Mouse (Mus musculus): ENCODE results near the gene Sorcs3.

Gene Sorcs3

DNA sequence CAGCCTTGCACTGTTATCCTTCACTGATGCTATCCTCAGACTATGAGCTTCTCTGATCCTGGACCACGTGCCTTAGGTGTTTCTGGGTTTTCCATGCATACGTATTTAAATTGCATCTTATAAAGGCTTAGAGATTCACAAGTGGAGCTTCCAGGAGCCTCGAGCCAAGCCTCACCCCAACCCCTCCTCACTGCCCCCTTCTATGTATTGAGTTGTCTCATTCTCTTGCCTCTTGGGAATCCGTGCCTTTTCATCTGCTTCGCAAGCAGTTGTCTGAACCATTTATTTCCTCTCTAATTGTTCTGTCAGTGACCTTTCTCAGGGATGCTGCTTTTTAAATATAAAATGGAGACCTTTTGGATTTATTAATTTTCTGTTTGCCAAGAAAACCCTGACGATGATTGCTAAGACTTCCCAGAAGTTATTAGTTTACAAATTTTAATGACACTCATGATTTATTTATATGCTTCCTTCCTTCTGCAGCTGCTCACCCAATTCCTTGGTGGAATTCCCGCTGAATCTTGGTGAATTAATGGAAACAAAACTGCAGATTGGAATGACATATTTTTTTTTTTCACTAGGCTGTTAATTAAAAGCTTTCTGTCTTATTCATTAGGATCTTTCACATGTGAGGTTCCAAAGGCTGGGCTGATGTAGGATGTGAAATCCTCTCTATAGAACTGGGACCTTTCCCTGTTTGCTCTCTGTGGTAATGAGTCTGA, 199.1 kb downstream of the Sorcs3 start:
- DNase-seq = no peak

DNA sequence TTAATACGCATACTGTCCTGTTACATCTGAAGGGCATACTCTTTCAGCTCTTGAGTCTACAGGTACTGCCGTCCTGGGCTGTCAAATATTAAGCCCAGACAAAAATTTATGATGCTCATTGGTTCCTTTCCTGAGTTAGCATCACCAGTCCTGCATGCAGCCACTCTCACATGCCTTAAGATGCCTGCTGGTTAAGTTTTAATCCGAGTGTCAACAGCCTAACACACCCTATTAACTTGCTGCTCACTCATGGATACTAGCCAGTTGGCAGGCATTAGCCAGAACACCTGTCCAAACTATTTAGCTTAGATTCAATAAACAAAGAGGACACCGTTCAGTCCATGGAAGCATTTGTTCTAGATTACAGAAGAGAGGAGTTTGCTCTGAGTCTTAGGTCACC, 202.4 kb downstream of the Sorcs3 start:
- DNase-seq = no peak

DNA sequence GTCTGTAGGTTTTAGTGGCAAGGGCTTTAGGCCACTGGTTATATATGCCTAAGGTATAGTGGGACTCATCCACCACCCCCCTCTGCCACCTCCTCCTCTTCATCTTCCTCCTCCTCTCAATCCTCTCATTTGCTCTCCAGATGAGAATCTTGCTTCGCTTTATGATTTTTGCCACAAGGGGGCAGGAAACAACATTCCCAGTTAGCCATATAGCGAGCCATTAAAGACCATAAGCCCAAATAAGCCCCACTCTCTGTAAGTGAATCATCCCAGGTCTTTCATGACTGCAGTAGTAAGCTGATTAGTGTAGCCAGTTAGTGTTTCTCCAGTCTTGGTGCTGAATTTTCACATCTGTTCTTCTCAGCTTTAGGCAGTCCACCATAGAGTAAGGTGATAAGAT, 205.5 kb downstream of the Sorcs3 start:
- no peak for DNase-seq

DNA sequence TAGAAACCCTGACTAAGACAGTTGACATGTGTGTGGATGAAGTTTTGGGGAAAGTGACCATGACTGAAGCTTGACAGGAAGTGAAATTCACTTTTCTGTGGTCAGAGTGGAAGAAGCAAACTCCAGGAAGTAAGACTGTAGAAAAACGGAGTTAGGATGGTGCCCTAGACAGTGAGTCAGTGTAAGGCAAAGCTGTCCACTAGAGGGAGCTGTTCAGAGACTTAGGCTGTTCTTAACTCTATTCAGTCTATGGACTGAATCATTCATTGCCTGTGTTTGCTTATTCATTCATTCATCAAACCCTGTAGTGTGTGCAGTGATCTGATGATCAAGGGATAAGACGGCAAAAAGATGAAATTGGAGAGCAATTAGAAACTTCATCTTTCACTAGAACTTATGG, 208.0 kb downstream of the Sorcs3 start:
- peak; percentile 25 for DNase-seq

DNA sequence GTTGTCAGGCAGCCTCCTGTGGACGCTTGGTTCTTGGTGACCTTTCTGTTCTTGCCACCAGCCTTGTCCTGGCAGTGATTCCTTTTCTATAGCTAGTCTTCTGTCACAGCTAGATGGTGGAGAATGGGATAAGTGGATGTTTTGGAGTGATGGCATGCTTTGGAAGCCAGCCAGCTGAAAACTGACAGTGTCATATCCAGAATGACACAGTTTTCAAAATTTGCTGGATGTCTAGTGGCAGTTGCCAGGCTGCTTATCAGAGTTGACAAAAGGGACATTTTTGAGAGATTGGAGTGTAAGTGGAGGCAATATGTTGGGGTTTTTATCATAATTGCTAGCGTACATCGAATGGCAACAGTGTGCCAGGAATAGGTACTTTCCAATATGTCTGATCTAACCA, 212.5 kb downstream of the Sorcs3 start:
- DNase-seq = peak; percentile 24

DNA sequence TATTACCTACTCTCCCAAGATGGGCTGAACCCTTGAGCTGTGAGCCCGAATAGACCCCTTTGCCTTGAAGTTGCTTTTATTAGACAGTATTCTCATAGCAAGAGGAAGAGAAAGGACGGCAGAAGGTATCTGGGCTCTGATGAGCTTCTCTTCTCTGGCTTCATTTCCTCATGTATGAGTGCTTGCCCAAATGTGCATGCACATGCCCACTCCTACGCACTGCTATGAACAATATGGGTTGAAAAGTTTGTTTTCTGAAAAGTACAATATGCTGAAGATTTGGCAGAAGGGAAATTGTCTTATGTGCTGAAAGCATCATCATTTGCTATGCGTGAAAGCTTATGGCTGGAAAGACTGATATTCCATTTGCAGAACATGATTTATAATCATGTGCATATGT, 223.4 kb downstream of the Sorcs3 start:
- DNase-seq = no peak

DNA sequence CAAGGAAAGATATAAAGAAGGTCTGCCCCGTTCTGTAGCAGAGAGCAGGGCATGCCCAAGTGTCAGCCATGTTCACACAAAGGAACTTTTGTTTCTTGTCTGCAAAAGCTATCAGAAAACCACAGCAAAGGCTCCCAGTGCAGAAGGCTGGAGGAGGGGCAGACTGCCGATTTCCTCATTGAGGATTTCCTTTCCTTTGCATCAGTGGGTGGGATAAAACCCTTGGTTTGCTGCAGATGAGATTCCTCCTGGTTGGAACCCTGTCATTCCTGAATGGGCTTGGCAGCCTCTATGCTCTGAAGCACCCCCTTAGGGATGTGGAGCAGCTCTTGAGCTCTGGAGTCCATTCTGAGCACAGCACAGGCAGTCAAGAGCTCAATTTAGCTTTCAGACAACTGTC, 223.9 kb downstream of the Sorcs3 start:
- DNase-seq = no peak

DNA sequence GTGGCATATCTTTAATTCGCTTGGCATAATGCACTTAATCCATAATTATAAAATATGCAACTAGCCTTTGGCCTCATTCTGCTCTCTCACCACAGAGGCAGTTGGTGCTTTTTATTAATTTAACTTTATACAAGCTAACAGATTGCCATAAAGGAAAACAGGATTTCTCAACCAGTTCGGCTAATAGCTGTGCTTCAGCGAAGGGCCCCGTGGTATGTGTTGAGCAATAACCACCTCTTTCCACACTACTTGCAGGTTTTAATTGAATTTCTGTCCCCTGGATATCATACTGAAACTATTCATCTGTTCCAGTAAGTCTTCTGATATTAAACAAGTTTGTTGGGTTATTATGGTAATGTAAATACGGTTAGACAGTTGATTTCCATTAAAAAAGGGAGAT, 224.5 kb downstream of the Sorcs3 start:
- no peak for DNase-seq

DNA sequence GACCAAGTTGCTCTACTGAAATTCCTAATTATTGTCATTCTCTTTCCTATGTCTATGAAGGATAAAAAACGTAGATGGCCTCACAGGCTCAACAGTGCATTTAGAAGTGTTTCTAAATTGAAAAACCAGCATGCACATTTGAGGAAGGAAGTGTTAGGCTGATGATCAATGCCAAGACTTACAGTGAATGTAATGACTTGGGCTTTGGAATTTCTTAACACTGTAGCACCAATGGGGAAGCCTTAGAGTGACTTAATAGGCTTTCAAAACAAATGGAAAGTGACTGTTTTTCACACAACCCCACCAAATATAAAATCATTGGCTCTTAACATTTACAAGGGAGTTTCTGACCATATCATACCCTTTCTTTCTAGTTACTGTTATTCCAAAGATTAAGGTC, 232.6 kb downstream of the Sorcs3 start:
- DNase-seq = no peak

DNA sequence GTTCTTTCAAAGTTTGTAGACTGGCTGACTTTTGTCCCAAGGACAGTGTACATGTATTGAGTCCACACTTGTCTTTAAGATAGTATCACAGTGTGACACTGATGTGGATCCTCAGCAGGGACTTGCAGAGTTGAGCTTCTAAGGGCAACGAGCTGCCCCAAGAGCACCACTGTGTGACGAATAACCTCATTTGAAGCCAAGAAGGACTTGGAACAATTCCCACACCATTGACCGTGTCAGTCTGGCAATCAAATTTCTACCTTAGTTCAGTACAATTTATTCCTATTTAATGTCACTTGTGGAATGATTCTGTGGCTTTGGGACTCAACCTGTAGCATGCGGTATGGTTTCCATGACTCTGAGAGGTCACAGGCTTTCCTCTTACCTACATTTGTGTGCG, 255.3 kb downstream of the Sorcs3 start:
- no peak for DNase-seq

DNA sequence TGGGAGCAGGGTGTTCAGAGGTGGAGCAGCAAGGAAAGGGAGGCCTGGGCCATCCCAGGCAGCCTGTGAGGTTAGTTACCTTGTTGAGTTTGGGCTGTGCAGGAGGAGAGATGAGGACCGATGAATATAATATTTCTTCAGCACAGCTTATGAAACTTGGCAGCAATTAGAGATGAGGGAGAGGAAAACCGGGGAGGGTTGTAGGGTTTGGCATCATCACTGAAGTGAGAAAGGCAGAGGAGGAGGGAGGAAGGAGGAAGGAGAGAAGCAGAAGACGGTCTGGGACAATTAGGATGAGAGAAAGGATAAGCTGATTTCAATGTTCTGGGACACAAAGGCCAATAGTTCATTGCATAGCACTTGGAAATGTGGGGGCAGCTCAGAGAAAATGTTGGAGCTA, 256.6 kb downstream of the Sorcs3 start:
- peak; percentile 58 for DNase-seq

DNA sequence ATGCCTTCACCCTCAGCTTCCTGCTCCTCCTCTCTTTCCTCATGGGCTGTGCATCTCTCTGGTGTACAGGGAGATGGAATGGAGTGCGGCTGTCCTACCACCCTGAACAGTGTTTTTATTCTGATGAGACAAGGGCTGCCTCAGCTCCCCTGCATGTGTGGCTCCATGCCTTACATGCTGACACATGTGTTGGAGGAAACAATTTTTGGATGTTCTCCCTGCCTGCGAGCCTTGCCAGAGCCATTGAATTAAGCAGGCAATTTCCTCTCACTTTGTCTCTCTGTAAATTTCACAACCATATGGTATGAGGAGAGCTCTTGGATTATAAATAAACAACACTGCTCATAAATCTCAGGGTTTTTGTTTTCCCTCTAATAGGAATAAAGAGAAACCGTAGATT, 257.7 kb downstream of the Sorcs3 start:
- peak; percentile 82 for DNase-seq

DNA sequence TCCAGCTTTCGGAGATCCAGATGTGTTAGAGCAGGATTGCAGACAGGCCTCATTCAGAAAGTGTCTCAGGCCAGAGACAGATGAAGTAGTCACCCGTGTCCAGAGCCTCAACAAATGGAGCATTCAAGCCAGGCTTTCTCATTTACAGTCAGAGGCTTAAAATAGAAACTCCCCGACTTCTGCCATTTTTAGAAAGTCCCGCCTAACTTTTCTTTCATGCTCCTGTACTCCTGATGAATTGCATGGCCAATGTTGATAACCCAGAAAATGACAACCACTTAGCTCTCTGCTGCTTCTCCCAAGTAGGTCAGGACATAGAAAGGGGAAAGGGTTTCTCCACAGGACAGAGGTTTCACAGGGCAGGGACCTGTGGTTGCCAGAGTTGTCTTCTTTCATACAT, 261.6 kb downstream of the Sorcs3 start:
- DNase-seq = peak; percentile 79

DNA sequence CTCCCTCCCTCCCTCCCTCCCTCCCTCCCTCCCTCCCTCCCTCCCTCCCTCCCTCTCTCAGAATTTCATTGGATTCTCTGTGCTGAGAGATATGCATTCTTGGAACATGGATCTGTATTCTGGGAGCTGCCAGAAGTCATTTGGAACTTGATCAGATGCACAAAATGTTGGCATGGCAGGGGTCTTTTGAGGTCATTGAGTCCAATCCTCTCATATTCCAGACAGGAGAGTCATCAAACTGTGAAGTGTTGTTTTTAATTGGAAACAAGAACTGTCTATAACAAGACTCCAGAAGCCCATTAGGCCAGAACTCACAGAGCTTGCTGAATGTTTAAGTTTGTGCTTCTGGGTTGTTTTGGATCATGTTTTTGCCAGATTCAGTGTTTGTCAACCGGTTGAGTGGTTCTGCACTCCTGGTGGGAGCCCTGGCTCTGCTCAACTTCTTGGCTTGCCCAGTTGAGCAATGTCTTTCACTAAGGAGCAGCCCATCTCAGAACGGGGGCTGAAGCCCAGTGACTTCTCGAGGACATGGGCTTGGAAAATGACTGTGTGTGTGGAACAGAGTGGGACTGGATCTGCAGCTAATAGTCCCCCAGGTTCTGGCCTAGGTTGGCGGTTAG, 264.1 kb downstream of the Sorcs3 start:
- peak; percentile 72 for DNase-seq

DNA sequence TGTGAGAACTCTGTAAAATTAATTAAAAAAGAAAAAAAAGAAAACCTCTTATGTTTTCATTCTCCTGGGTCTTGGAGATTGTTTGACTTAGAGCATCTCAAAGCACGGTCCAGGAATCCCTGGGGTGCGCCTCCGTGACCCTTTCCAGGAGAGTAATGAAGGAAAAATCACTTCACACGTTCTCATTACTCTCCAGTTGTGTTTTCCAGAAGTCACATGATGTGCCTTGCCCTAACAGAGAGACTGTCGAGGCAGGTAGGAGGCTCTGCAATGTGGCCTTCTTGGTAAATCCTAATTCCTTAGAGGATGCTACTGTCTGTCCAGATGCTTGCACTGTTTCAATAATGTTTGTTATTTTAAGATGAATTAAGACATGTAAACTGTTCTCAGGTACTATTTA, 266.1 kb downstream of the Sorcs3 start:
- peak; percentile 56 for DNase-seq

DNA sequence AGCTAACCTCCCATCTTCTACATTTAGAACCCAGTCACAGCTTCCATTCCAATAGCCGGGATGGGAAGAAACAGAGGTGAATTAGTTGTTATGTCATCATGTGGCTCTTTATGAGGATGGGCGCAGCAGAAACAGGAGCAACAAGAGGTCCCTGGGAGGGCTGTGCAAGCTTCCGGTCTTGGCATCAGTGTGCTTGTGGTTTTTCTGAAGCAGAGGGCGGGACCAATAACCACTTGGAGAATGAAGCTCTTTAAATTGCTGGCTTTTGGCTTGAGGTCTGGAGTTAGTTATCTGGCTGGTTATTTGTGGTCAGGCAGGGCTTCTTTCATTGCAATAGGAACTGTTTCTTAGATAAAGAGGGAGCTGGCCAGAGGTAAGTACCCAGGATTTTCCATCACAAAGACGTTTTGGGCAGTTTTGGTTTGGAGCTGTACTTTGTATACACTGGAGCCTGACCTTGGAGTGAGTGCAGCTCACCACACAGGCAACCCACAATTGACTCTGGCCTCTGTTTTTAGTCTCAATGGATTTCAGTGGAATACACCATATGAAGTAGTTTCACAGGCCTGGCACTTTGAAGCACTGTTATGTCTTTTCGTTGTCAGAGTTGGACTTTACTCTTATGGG, 270.1 kb downstream of the Sorcs3 start:
- peak; percentile 68 for DNase-seq

DNA sequence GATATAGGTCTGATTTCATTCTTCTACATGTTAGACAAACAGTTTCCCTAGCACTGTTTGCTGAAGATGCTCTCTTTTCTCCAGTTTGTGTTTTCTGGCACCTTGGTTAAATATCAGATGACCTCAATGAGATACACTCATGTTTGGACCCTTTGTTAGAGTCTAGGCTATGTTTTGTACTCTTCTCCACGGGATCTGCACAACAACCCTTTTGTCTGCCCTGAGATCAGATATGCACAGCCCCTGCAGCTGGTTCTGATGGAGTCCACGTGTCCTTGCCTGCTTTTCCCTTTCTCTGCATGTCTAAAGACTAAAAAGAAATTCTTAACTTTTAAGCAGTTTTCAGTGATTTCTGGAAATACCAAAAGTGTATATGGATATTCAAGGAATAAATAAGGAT, 273.0 kb downstream of the Sorcs3 start:
- DNase-seq = no peak

DNA sequence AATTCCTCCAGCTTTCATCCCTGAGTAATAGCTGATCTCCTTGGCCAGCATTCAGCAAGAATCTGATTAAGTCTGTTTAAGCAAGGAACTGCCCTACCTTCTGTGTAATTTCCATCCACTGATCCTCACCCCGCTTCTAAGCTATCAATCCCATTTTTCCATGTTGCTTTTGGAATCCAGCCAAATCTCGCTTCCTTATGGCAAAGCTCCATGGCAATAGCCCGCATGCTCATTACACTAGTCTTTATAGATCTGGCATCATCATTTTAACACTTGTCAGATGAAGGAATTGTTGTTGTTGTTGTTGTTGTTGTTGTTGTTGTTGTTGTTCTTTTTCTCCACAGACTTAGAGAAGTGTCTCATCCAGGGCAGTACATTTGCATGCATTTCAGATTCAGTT, 277.1 kb downstream of the Sorcs3 start:
- no peak for DNase-seq

DNA sequence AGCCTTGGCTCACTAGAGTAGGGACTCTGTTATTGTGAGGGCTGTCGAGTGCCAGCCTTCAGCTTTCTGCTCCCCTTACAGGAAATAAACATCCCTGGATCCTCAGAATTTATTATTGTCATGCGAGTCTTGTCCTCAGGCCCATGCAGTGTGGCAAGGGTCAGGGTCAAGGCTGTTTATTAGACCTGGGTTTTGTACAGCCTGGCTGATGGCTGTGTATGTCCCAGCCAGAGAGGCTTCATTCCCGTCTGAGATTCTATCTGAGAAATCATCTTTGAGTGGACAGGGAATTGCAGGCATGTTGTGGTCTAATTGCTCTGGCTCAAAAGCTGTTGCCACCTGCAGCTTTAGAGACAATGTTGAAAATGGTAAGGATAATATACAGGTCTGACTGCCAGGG, 285.3 kb downstream of the Sorcs3 start:
- no peak for DNase-seq

DNA sequence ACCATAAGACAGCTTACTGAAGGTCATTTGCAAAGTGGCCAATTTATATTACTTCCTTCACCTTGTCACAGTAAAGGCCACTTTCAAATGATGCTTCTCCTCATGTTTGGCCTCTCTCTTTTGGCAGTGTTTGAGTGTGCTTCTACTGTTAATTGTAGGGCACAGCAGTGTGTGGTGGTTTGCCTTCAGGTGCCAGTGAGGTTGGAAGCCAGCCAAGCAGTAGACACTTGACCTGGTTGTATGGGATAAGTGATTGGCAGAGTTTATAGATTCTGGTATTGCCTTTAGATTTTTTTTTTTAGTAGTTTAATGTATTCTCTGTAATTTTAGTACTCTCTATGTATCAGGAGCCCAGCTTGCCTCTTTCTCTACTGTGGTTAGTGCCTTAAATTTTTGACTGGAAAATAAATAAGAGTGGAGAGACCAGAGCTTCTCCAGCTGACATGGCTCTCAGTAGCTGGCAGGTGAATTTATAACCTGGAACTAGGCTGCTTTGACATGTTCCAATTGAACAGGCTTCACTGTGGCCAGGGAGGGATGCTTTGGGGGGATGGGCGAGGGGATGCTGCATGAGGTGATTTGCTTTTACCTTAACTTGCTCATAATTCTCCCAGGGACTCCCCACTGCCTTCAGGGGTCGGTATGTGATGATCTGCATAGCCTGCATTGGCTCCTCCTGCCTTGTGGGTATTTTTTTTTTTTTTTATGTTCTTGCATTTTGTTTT, 298.2 kb downstream of the Sorcs3 start:
- no peak for DNase-seq

DNA sequence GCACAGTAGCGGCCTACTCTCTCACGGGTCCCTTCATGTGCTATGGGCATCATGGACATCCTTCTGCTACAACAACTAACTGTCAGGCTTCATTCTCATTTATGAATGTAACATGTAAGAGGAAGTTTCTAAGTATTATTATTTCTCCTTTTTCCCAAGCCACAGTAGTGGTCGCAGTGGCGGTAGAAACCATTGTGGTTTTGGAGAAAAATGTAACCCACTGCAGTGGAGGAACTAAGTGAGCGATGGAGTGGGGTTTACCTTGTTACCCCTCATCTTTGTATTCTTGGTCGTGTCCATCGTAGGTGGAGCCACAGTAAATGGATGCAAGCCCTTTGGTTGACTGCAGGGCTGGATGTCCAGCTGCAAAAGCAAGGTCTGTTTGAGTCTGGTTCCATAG, 318.0 kb downstream of the Sorcs3 start:
- DNase-seq = no peak

DNA sequence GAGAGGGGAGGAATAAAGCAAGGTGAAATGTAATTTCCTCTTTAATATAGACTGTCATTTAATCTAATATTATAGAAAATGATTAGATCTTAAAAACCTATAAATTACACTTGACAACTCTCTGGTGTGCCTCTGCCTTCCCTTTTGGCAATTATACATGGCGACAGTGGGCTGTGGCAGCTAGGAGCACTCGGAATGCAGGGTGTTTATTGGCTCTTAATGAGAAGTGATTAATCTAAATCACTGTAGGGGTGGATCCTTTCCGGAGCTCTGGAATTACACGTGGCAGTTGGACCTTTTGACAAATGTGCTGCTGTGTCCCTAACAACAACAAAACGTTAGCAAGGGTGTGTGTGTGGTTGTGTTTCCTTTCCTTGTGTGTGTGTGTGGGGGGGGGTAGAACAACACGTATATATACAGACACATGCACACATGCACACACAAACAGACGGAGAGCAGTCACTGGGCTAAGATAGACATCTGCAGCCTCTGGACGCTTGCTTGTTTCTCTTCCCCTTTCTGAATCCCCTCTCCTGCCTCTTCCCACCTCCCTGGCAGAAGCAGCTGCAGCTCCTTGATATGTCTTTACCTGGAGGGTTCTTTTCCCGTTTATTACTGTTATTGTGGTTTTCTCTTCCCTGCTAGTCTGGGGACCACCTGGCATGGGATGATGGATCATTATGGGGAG, 318.8 kb downstream of the Sorcs3 start:
- DNase-seq = no peak

DNA sequence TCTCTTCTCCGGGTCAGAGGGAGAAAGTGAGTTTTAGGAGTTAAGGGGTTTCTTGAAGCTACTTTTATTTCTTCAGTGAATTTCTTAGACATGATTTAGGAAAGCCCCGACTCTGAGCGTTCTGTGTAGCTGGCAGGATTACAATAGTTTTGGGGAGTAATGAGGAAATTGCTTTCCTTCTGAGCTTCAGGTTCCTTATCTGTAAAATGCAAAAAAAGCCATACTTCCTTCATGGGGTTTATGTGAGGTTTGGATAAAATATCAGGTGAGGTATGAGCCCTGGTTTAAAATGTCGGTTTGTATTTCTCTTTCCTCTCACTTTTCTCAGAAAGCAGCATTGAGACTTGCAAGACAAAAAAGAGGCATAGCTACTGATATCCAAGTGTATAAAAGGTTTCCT, 327.8 kb downstream of the Sorcs3 start:
- no peak for DNase-seq
